Mouse (Mus musculus) hindbrain, postnatal 0 days (tissue): ENCODE results near the gene 2310022A10Rik. TPM values are rescaled to one million over a fixed set of nuclear protein-coding genes. Genes with fewer than 3 reads are reported as not detected.

ENCODE experiments used
- ATAC-seq: fragments of 200-750 bp; cut with Nextera tagmentation; 2 replicates; pipeline ENCODE4 v1.8.0; 2017; ENCODE audit warnings: mild to moderate bottlenecking, moderate TSS enrichment, moderate library complexity
- DNase-seq: peaks from one replicate; pipeline ENCODE4 v3.0.0-alpha.2; 2015; ENCODE audit warnings: low spot score
- H3K27ac ChIP-seq: fragments of 300-500 bp; sonication (generic); 2 replicates; pipeline ENCODE4 v1.5.1; 2014; ENCODE audit warnings: mild to moderate bottlenecking
- H3K27me3 ChIP-seq: fragments of 300-500 bp; sonication (generic); 2 replicates; pipeline ENCODE4 v1.6.1; 2014; ENCODE audit warnings: low read length, mixed read lengths; ENCODE audit not compliant: insufficient read depth
- H3K36me3 ChIP-seq: fragments of 300-500 bp; sonication (generic); 2 replicates; pipeline ENCODE4 v1.6.1; 2014; ENCODE audit warnings: low read length, mixed read lengths; ENCODE audit not compliant: insufficient read depth
- H3K4me1 ChIP-seq: fragments of 300-500 bp; sonication (generic); 2 replicates; pipeline ENCODE4 v1.6.1; 2014; ENCODE audit warnings: antibody characterized with exemption, low read length, mixed read lengths; ENCODE audit not compliant: insufficient read depth
- H3K4me2 ChIP-seq: fragments of 300-500 bp; sonication (generic); 2 replicates; pipeline ENCODE4 v1.6.1; 2014; ENCODE audit warnings: low read depth, mild to moderate bottlenecking, low read length, moderate library complexity, mixed read lengths
- H3K4me3 ChIP-seq: fragments of 300-500 bp; sonication (generic); 2 replicates; pipeline ENCODE4 v1.5.1; 2014; ENCODE audit warnings: low read length
- H3K9ac ChIP-seq: fragments of 300-500 bp; sonication (generic); replicated peaks from 2 replicates; pipeline ENCODE4 v1.6.1; 2014; ENCODE audit warnings: mild to moderate bottlenecking, low read length, moderate library complexity, mixed read lengths
- H3K9me3 ChIP-seq: fragments of 300-500 bp; sonication (generic); 2 replicates; pipeline ENCODE4 v1.6.1; 2016; ENCODE audit warnings: low read length, mixed read lengths
- CTCF ChIP-seq: IDR thresholded peaks from 2 replicates; pipeline ENCODE4 v1.5.1; 2016; ENCODE audit warnings: antibody characterized with exemption, control low read depth, low read depth
- WGBS: fragments of 180-500 bp; shearing (Covaris S2); extraction: QIAGEN DNeasy Blood & Tissue Kit; methylation state at CpG from one replicate; pipeline ENCODE4 v1.1.7; 2014; 5-methylcytosine and 5-hydroxymethylcytosine counted together
- polyA plus RNA-seq: library from polyadenylated mRNA; unstranded; fragments of >200 nt; fragmentation: Nextera tagmentation; extraction: Ambion mirVana; gene quantifications from 2 replicates; pipeline ENCODE4 v1.2.1, GENCODE M21; 2015
- total RNA-seq: library from RNA; depleted of rRNA; stranded (reverse); fragments of >200 nt; gene quantifications from 2 replicates; pipeline ENCODE4 v1.2.3, GENCODE M21; 2014

Gene 2310022A10Rik
- total and polyA plus RNA-seq, 2 experiments from 2014 or later, result 8.2 to 26.1 TPM

- Histone ChIP-seq H3K4me1 (no peaks in the 10 kb centered on the region), H3K27me3 (no peaks in the 10 kb centered on the region), H3K9ac (no peak overlapping the region), H3K27ac (no peak overlapping the region), H3K36me3 (peaks cover 54% of the 10 kb centered on the region), H3K4me2 (no peak overlapping the region), H3K9me3 (no peaks in the 10 kb centered on the region), H3K4me3 (no peak overlapping the region)
- peak; percentile 15 for DNase-seq
- TF ChIP-seq CTCF, result no peak
- peak; percentile 40; the same call in 1 of the 2 replicates for ATAC-seq
- WGBS, result 82% methylated on average over 5 of the region's 5 CpGs
Measured at GRCm38 (mm10) chr7:27569580-27570224, 16.7 kb downstream of the 2310022A10Rik start.

- H3K4me3 ChIP-seq, result no peak overlapping the region
- H3K36me3 ChIP-seq, result peaks cover 50% of the 10 kb centered on the region
- no peak overlapping the region for H3K9ac ChIP-seq
- ATAC-seq (no peak), DNase-seq (no peak)
- no peak overlapping the region for H3K27ac ChIP-seq
- no peak for TF ChIP-seq CTCF
- H3K9me3 ChIP-seq, result no peaks in the 10 kb centered on the region
- WGBS, result 92% methylated on average over 4 of the region's 4 CpGs
- H3K4me2 ChIP-seq, result no peak overlapping the region
- H3K4me1 ChIP-seq, result no peaks in the 10 kb centered on the region
- no peaks in the 10 kb centered on the region for H3K27me3 ChIP-seq
Measured at GRCm38 (mm10) chr7:27572133-27572532, 19.1 kb downstream of the 2310022A10Rik start.

- Histone ChIP-seq H3K9me3 (no peaks in the 10 kb centered on the region), H3K27ac (no peak overlapping the region), H3K4me2 (no peak overlapping the region), H3K4me1 (no peaks in the 10 kb centered on the region), H3K4me3 (no peak overlapping the region), H3K27me3 (no peaks in the 10 kb centered on the region), H3K36me3 (peaks cover 50% of the 10 kb centered on the region), H3K9ac (no peak overlapping the region)
- DNase-seq, result no peak
- no peak for TF ChIP-seq CTCF
- ATAC-seq, result no peak
- 93% methylated on average over 14 of the region's 14 CpGs for WGBS
Measured at GRCm38 (mm10) chr7:27574124-27574880, 21.3 kb downstream of the 2310022A10Rik start.

GRCm38 (mm10) chr7:27576914-27577313, 23.9 kb downstream of the 2310022A10Rik start:
- Histone ChIP-seq H3K4me1 (no peaks in the 10 kb centered on the region), H3K9ac (no peak overlapping the region), H3K4me3 (no peak overlapping the region), H3K9me3 (no peaks in the 10 kb centered on the region), H3K36me3 (peaks cover 46% of the 10 kb centered on the region), H3K27ac (no peak overlapping the region), H3K4me2 (no peak overlapping the region), H3K27me3 (no peaks in the 10 kb centered on the region)
- ATAC-seq (peak; percentile 45; the same call in 1 of the 2 replicates), DNase-seq (peak; percentile 39)
- 69% methylated on average over 6 of the region's 6 CpGs for WGBS
- peak; percentile 55 for TF ChIP-seq CTCF

GRCm38 (mm10) chr7:27577589-27577988, 24.6 kb downstream of the 2310022A10Rik start:
- DNase-seq, result no peak
- ATAC-seq, result no peak
- 93% methylated on average over 6 of the region's 6 CpGs for WGBS
- Histone ChIP-seq H3K4me2 (no peak overlapping the region), H3K27me3 (no peaks in the 10 kb centered on the region), H3K36me3 (peaks cover 43% of the 10 kb centered on the region), H3K4me1 (no peaks in the 10 kb centered on the region), H3K27ac (no peak overlapping the region), H3K4me3 (no peak overlapping the region), H3K9ac (no peak overlapping the region), H3K9me3 (no peaks in the 10 kb centered on the region)
- TF ChIP-seq CTCF, result no peak

- Histone ChIP-seq H3K9me3 (no peaks in the 10 kb centered on the region), H3K4me2 (no peak overlapping the region), H3K36me3 (peaks cover 43% of the 10 kb centered on the region), H3K27me3 (no peaks in the 10 kb centered on the region), H3K4me1 (no peaks in the 10 kb centered on the region), H3K27ac (no peak overlapping the region), H3K9ac (no peak overlapping the region), H3K4me3 (no peak overlapping the region)
- 73% methylated on average over 7 of the region's 7 CpGs for WGBS
- ATAC-seq, result no peak
- no peak for TF ChIP-seq CTCF
- no peak for DNase-seq
Measured at GRCm38 (mm10) chr7:27578465-27578864, 25.4 kb downstream of the 2310022A10Rik start.
